Mouse (Mus musculus): ENCODE data around the gene Crybb2. TPM values are rescaled to one million over a fixed set of nuclear protein-coding genes. Genes with fewer than 3 reads are reported as not detected.
A peak's percentile ranks its signal among the peaks of the same experiment; 100 is the strongest.
"Not testable (repeated sequence)": the region's sequence is repeated elsewhere in the genome, so short reads cannot be mapped to it uniquely, and the experiment has no call there.

The Crybb2 gene
- polyA plus RNA-seq, 1 experiment from 2014 or later: not detected

DNA sequence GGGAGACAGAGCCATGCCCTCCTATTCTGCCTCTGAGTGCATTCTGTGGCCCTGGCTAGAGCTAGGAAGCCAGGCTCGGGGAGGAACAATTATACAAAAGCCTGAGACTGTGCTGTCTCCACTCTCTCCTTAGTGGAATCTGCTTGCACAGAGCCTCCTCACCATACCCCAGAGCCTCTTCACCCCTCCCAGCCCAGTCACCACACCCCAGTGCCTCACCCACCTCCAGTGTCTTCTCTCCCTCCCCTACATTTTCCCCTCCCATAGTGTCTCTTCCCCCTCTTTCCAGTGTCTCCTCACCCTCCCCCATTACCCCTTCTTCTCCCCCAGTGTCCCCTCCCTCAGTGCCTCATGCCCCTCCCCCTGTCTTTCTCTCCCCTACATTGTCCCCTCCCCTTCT lies 41.0 kb upstream of the Crybb2 start:
- H3K36me3 ChIP-seq (ENCODE audit: control insufficient read depth, insufficient read depth, low read length): no peaks in the 10 kb centered on the region

DNA sequence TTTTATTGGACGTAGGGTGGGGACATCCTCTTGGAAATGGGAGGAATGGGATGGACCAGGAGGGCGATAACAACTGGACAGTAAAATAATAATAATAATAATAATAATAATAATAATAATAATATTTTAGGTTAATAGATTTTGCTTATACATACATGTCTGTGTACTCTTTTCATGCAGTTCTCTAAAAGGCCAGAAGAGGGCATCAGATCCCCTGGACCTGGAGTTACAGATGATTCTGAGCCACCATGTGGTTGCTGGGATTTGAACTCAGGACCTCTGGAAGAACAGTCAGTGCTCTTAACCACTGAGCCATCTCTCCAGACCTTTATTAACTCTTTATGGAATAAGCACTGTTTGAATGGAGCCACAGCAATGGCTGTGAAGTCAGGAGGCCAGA lies 39.7 kb upstream of the Crybb2 start:
- not testable (repeated sequence) for H3K4me1 ChIP-seq (replicated peaks; ENCODE audit: control insufficient read depth, insufficient read depth, low read length); DNase-seq (ENCODE audit: low spot score); H3K4me3 ChIP-seq (ENCODE audit: low read depth, low read length); H3K9me3 ChIP-seq (ENCODE audit: control insufficient read depth, low read length); H3K4me2 ChIP-seq (replicated peaks; ENCODE audit: low read depth, low read length); H3K27ac ChIP-seq (ENCODE audit: low read depth, low read length); ATAC-seq (ENCODE audit: low FRiP score); H3K36me3 ChIP-seq (ENCODE audit: control insufficient read depth, insufficient read depth, low read length); H3K9ac ChIP-seq (ENCODE audit: low read depth, low read length); H3K27me3 ChIP-seq (ENCODE audit: control insufficient read depth, insufficient read depth, low read length)
- 86% methylated on average over 2 of the region's 2 CpGs for WGBS

More for the DNA sequence above, 41.0 kb upstream of the Crybb2 start:
- peaks cover 2% of the 10 kb centered on the region; the same call in 1 of the 2 replicates for H3K4me1 ChIP-seq (replicated peaks; ENCODE audit: control insufficient read depth, insufficient read depth, low read length)
- H3K9ac ChIP-seq (ENCODE audit: low read depth, low read length): peak overlapping the region; percentile 31; the same call in 1 of the 2 replicates
- H3K27me3 ChIP-seq (ENCODE audit: control insufficient read depth, insufficient read depth, low read length): no peaks in the 10 kb centered on the region
- no peak overlapping the region for H3K4me2 ChIP-seq (replicated peaks; ENCODE audit: low read depth, low read length)
- H3K4me3 ChIP-seq (ENCODE audit: low read depth, low read length): no peak overlapping the region
- 0 out of 2 replicates have a peak, but pooled peaks have one; percentile 19 for ATAC-seq (ENCODE audit: low FRiP score)
- 28% methylated on average over 1 of the region's 1 CpGs for WGBS
- no peak for DNase-seq (ENCODE audit: low spot score)
- no peaks in the 10 kb centered on the region for H3K9me3 ChIP-seq (ENCODE audit: control insufficient read depth, low read length)
- H3K27ac ChIP-seq (ENCODE audit: low read depth, low read length): peak overlapping the region; percentile 63

DNA sequence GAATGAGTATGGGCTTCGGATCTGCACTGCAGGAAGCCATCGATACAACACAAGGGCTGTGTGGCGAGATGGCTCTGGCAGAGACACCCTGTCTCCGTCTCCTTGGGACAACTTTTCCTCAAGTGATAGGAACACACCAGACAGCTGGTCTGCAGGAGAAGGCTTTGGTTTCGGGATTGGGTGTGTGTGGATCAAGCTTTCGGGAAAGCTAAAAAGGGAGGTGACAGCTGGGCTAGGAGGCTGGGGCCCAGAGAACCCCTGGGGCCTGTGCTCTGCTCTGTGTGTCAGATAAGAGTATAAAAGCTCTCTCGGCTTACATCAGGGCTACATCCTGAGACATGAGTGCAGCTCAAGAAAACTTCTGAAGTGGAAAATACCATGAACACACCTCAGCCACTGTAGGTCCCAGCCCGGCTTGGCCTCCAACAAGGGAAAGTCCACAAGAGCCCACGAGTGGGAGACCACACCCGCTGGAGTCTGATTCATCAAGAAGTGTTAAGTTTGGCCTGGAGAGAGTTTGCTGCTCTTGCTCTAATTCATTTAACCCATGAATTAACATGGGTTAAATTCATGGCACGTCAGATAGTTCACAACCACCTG lies 38.3 kb upstream of the Crybb2 start:
- Histone ChIP-seq H3K4me2 (replicated peaks; ENCODE audit: low read depth, low read length) (no peak overlapping the region), H3K27me3 (ENCODE audit: control insufficient read depth, insufficient read depth, low read length) (no peaks in the 10 kb centered on the region), H3K9me3 (ENCODE audit: control insufficient read depth, low read length) (no peaks in the 10 kb centered on the region), H3K27ac (ENCODE audit: low read depth, low read length) (no peak overlapping the region), H3K36me3 (ENCODE audit: control insufficient read depth, insufficient read depth, low read length) (no peaks in the 10 kb centered on the region), H3K4me1 (replicated peaks; ENCODE audit: control insufficient read depth, insufficient read depth, low read length) (peaks cover 2% of the 10 kb centered on the region; the same call in 1 of the 2 replicates), H3K9ac (ENCODE audit: low read depth, low read length) (no peak overlapping the region), H3K4me3 (ENCODE audit: low read depth, low read length) (no peak overlapping the region)
- 81% methylated on average over 11 of the region's 11 CpGs for WGBS
- DNase-seq (ENCODE audit: low spot score): no peak
- no peak for ATAC-seq (ENCODE audit: low FRiP score)

DNA sequence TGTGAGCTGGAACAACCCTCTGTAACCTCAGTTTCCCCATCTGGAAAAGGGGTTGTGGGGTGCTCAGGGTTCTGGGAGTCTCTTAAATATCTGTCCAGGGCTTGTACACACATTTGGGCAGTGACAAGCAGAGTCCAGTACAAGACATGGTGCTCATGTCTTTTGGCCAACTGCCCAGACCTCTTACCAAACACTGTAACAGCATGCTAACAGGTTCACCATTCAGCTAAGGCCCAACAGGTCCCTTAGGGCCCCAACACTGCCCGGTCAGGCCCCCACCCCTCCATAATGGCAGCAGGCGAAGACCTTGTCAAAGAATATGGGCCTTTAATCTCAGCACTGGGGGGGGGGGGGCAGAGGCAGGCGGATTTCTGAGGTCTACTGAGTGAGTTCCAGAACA lies 37.8 kb upstream of the Crybb2 start:
- DNase-seq (ENCODE audit: low spot score) (no peak), ATAC-seq (ENCODE audit: low FRiP score) (no peak)
- H3K9ac ChIP-seq (ENCODE audit: low read depth, low read length): no peak overlapping the region
- no peaks in the 10 kb centered on the region for H3K9me3 ChIP-seq (ENCODE audit: control insufficient read depth, low read length)
- no peak overlapping the region for H3K4me2 ChIP-seq (replicated peaks; ENCODE audit: low read depth, low read length)
- no peak overlapping the region for H3K4me3 ChIP-seq (ENCODE audit: low read depth, low read length)
- WGBS: 82% methylated on average over 3 of the region's 3 CpGs
- no peaks in the 10 kb centered on the region for H3K36me3 ChIP-seq (ENCODE audit: control insufficient read depth, insufficient read depth, low read length)
- H3K27me3 ChIP-seq (ENCODE audit: control insufficient read depth, insufficient read depth, low read length): no peaks in the 10 kb centered on the region
- H3K27ac ChIP-seq (ENCODE audit: low read depth, low read length): no peak overlapping the region
- H3K4me1 ChIP-seq (replicated peaks; ENCODE audit: control insufficient read depth, insufficient read depth, low read length): peaks cover 2% of the 10 kb centered on the region; the same call in 1 of the 2 replicates

DNA sequence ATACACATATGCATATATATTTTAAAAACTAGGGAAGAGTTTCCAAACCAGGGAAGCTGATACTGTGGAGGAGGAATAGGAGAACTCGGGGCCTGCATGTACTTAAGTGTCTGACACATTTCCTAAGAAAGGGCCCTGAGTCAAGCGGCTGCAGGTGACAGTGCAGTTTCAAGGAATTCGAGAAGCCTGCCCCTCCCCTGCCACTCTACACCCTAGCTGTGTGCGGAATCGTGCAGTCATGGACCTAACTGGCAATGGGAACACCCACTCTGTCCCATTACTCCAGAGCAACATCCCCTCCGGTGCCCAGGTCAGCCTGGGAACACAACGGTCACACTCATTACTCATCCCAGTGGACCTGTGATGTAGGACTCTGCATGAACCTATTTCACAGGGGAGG lies 36.7 kb upstream of the Crybb2 start:
- Histone ChIP-seq H3K4me1 (replicated peaks; ENCODE audit: control insufficient read depth, insufficient read depth, low read length) (peaks cover 2% of the 10 kb centered on the region; the same call in 1 of the 2 replicates), H3K27ac (ENCODE audit: low read depth, low read length) (no peak overlapping the region), H3K27me3 (ENCODE audit: control insufficient read depth, insufficient read depth, low read length) (no peaks in the 10 kb centered on the region), H3K9ac (ENCODE audit: low read depth, low read length) (no peak overlapping the region), H3K4me2 (replicated peaks; ENCODE audit: low read depth, low read length) (no peak overlapping the region), H3K9me3 (ENCODE audit: control insufficient read depth, low read length) (no peaks in the 10 kb centered on the region), H3K36me3 (ENCODE audit: control insufficient read depth, insufficient read depth, low read length) (no peaks in the 10 kb centered on the region), H3K4me3 (ENCODE audit: low read depth, low read length) (no peak overlapping the region)
- WGBS: 84% methylated on average over 7 of the region's 7 CpGs
- ATAC-seq (ENCODE audit: low FRiP score): no peak
- no peak for DNase-seq (ENCODE audit: low spot score)

DNA sequence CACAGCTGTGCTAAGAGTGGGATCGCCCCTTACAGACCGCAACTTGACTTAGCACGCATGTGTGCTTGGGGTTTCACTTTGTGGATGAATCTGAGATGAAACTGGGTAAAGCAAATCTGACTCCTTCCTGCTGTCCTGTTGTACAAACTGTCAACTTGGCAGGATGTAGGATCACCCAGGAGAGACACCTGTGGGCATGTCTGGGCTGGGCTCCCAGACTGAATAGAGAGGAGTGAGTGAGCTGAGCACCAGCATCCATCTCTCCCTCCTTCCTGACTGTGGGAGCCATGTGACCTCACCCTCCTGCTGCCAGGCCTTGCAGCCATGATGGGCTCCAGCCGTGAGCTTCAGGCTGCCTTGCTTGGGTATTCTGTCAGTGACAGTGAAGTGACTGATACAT lies 35.6 kb upstream of the Crybb2 start:
- H3K4me2 ChIP-seq (replicated peaks; ENCODE audit: low read depth, low read length): no peak overlapping the region
- no peaks in the 10 kb centered on the region for H3K4me1 ChIP-seq (replicated peaks; ENCODE audit: control insufficient read depth, insufficient read depth, low read length)
- no peak overlapping the region for H3K9ac ChIP-seq (ENCODE audit: low read depth, low read length)
- H3K27me3 ChIP-seq (ENCODE audit: control insufficient read depth, insufficient read depth, low read length): no peaks in the 10 kb centered on the region
- no peak for DNase-seq (ENCODE audit: low spot score)
- H3K9me3 ChIP-seq (ENCODE audit: control insufficient read depth, low read length): no peaks in the 10 kb centered on the region
- 82% methylated on average over 4 of the region's 4 CpGs for WGBS
- H3K27ac ChIP-seq (ENCODE audit: low read depth, low read length): no peak overlapping the region
- H3K36me3 ChIP-seq (ENCODE audit: control insufficient read depth, insufficient read depth, low read length): no peaks in the 10 kb centered on the region
- no peak for ATAC-seq (ENCODE audit: low FRiP score)
- no peak overlapping the region for H3K4me3 ChIP-seq (ENCODE audit: low read depth, low read length)

DNA sequence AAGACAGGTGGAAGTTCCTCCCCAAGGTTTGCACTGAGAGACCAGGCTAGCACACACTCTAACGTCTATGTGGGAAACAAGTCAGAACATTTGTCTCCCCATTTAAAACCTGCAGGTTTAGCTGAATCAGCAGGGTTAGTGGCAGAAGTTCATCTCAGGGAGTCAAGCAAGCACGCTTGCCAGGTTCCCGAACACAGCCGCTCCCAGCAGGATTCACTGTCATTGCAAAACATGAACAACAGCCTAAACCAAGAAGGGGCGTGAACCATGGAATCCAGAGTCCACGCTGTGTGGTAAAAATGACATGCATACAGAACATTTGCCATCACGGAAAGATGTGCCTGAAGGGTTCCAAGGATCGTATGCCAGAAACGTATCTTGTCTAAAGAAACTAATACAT lies 35.1 kb upstream of the Crybb2 start:
- WGBS: 74% methylated on average over 9 of the region's 9 CpGs
- no peaks in the 10 kb centered on the region for H3K36me3 ChIP-seq (ENCODE audit: control insufficient read depth, insufficient read depth, low read length)
- H3K4me2 ChIP-seq (replicated peaks; ENCODE audit: low read depth, low read length): no peak overlapping the region
- H3K27me3 ChIP-seq (ENCODE audit: control insufficient read depth, insufficient read depth, low read length): no peaks in the 10 kb centered on the region
- H3K9ac ChIP-seq (ENCODE audit: low read depth, low read length): no peak overlapping the region
- no peak overlapping the region for H3K4me3 ChIP-seq (ENCODE audit: low read depth, low read length)
- no peaks in the 10 kb centered on the region for H3K4me1 ChIP-seq (replicated peaks; ENCODE audit: control insufficient read depth, insufficient read depth, low read length)
- DNase-seq (ENCODE audit: low spot score) (no peak), ATAC-seq (ENCODE audit: low FRiP score) (no peak)
- no peaks in the 10 kb centered on the region for H3K9me3 ChIP-seq (ENCODE audit: control insufficient read depth, low read length)
- H3K27ac ChIP-seq (ENCODE audit: low read depth, low read length): no peak overlapping the region

DNA sequence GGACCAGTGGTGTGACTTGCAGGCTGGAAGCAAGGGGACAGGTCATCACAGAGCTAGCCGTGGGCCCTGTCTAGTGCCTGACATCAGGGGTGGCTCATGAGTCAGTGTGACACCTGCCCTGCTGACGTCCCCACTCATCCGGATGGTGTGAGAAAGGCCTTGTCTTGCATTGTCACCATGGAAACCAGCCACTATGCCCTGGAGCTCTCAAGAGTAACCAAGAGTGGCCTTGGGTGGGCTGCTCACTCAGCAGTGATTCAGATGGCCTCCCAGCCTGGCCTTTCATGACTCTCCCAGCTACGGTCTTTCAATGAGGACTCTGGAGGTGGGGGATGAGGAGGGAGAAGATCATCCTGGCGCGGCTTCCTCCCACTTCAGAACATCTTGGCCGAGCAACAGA lies 32.5 kb upstream of the Crybb2 start:
- no peaks in the 10 kb centered on the region for H3K27me3 ChIP-seq (ENCODE audit: control insufficient read depth, insufficient read depth, low read length)
- H3K27ac ChIP-seq (ENCODE audit: low read depth, low read length): no peak overlapping the region
- H3K36me3 ChIP-seq (ENCODE audit: control insufficient read depth, insufficient read depth, low read length): no peaks in the 10 kb centered on the region
- WGBS: 45% methylated on average over 7 of the region's 7 CpGs
- no peaks in the 10 kb centered on the region for H3K4me1 ChIP-seq (replicated peaks; ENCODE audit: control insufficient read depth, insufficient read depth, low read length)
- H3K9me3 ChIP-seq (ENCODE audit: control insufficient read depth, low read length): no peaks in the 10 kb centered on the region
- H3K4me3 ChIP-seq (ENCODE audit: low read depth, low read length): no peak overlapping the region
- no peak overlapping the region for H3K4me2 ChIP-seq (replicated peaks; ENCODE audit: low read depth, low read length)
- H3K9ac ChIP-seq (ENCODE audit: low read depth, low read length): no peak overlapping the region
- ATAC-seq (ENCODE audit: low FRiP score): no peak
- DNase-seq (ENCODE audit: low spot score): no peak

DNA sequence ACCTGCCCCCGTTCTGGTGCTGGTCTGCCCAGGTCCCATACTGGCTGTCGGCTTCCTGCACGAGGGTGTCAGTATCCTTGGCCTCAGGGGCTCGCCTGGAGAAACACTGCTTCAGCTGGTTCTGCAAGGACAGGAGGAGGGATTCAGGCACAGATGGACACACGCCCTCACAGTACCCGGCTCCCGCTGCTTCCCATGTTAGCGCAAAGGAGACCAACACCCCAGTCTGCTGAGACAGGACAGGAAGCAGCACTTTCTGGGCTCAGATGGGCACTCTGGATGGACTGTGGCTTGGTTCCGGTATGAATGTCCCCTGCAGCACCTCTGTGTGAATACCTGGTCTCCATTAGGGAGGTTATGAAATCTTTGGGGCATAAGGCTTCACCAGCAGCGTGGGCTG lies 31.5 kb upstream of the Crybb2 start:
- H3K27ac ChIP-seq (ENCODE audit: low read depth, low read length): no peak overlapping the region
- no peak for DNase-seq (ENCODE audit: low spot score)
- WGBS: 89% methylated on average over 10 of the region's 10 CpGs

More for the DNA sequence above, 31.5 kb upstream of the Crybb2 start:
- no peak overlapping the region for H3K4me2 ChIP-seq (replicated peaks; ENCODE audit: low read depth, low read length)
- no peak overlapping the region for H3K4me3 ChIP-seq (ENCODE audit: low read depth, low read length)
- H3K9ac ChIP-seq (ENCODE audit: low read depth, low read length): no peak overlapping the region
- H3K4me1 ChIP-seq (replicated peaks; ENCODE audit: control insufficient read depth, insufficient read depth, low read length): no peaks in the 10 kb centered on the region
- no peaks in the 10 kb centered on the region for H3K27me3 ChIP-seq (ENCODE audit: control insufficient read depth, insufficient read depth, low read length)
- no peaks in the 10 kb centered on the region for H3K9me3 ChIP-seq (ENCODE audit: control insufficient read depth, low read length)
- no peak for ATAC-seq (ENCODE audit: low FRiP score)
- no peaks in the 10 kb centered on the region for H3K36me3 ChIP-seq (ENCODE audit: control insufficient read depth, insufficient read depth, low read length)
